Mouse (Mus musculus): ENCODE results near the gene Wnk4.

DNA sequence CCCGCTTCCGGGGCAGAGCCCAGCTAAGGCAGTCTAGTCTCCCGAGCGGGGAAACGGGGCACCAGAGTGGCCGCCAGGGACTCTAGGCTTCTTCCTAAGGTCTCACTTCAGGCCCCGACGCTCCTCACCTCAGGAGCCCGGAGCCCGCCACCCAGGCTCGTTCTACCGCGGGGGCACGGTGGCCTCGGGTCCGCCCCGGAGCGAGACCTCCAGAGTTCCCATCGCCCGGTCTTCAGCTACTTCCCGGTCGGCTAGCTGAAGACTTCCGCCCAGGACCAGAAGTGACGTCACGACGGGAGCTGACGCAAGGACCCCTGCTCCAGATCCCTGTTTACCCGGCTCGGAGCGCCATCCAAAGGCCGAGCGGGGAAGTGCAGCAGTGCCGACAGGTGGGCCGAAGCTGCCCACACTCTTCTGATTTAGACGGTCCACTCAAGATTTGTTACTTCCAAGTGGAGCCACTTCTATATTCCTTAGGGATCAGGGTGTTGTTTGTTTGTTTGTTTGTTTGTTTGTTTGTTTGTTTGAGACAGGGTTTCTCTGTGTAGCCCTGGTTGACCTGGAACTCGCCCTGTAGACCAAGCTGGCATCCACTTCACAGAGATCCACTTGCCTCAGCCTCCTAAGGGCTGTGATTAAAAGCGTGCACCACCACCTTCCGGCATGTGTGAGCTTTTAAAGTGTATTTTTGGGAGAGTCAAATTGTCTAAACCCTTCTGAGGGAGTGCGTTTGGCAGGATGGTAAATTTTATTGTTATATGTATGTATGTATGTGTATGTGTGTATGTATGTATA lies 41.8 kb downstream of the Wnk4 start, which contains the start of gene Becn1:
- TF ChIP-seq POLR2A (IDR thresholded peaks at IDR 0.05; ENCODE audit: control insufficient read depth, low read depth, low read length) (peak; percentile 71), CTCF (IDR thresholded peaks at IDR 0.05; ENCODE audit: control insufficient read depth, insufficient read depth, insufficient replicate concordance, low read depth, low read length) (peak; percentile 98)

Data from testis, adult 2 months (tissue).